Mouse (Mus musculus): Measurements from ENCODE around the gene Wars2. TPM values are rescaled to one million over a fixed set of nuclear protein-coding genes. Genes with fewer than 3 reads are reported as not detected.

The Wars2 gene
- total RNA-seq, 1 experiment: 4.9 TPM

DNA sequence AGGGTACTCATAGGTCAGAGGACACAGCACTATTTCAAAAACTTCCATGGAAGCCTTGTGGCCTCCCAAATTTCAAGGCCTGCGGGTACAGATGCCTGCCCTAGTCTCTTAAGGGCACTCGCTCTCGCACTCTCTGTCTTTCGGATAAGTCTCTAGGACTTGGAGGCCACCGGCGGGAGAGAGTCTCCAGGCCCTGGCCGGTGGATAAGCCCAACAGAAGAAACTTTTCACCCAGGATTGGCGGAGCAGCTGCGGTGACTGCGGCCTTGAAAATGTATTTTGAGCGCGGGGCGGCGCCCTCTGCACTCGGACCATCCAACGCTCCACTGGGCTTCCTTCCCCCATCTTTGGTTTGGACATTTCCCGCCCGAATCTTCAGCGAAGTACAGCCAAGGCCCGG is 115.9 kb downstream of the Wars2 start:
- TF ChIP-seq CHD2 (IDR thresholded peaks at IDR 0.05; ENCODE audit: low read depth, low read length) (no peak), ZC3H11A (IDR thresholded peaks at IDR 0.05; ENCODE audit: borderline replicate concordance, low read depth, low read length) (no peak), HCFC1 (IDR thresholded peaks at IDR 0.05; ENCODE audit: borderline replicate concordance, insufficient read depth, low read length) (no peak)
- Histone ChIP-seq H3K4me3 (ENCODE audit: insufficient read depth in 1 of 2, low read depth in 1 of 2, low read length in 2 of 2, poor library complexity in 1 of 2, severe bottlenecking in 1 of 2) (no peak overlapping the region), H3K4me1 (ENCODE audit: control insufficient read depth in 2 of 2, insufficient read depth in 2 of 2, low read length in 2 of 2, poor library complexity in 1 of 2) (peaks cover 0 to 9% of the 10 kb centered on the region in 2 experiments; a peak in 1 of 4 replicates), H3K9ac (ENCODE audit: insufficient read depth, low read depth, low read length, poor library complexity, severe bottlenecking) (no peak overlapping the region), H3K27ac (ENCODE audit: insufficient read depth, low read depth, low read length, poor library complexity, severe bottlenecking) (no peak overlapping the region), H3K9me3 (ENCODE audit: control insufficient read depth, insufficient read depth, low read depth, low read length) (no peaks in the 10 kb centered on the region), H3K36me3 (ENCODE audit: control insufficient read depth, insufficient read depth, low read length, poor library complexity, severe bottlenecking) (no peaks in the 10 kb centered on the region)
- in situ Hi-C loops (cut with MboI; ENCODE audit: low sequenced_read_pairs in 2 of 2, unreplicated experiment in 2 of 2): no loop called here
- no peak for DNase-seq (ENCODE audit: low read depth, low spot score)

DNA sequence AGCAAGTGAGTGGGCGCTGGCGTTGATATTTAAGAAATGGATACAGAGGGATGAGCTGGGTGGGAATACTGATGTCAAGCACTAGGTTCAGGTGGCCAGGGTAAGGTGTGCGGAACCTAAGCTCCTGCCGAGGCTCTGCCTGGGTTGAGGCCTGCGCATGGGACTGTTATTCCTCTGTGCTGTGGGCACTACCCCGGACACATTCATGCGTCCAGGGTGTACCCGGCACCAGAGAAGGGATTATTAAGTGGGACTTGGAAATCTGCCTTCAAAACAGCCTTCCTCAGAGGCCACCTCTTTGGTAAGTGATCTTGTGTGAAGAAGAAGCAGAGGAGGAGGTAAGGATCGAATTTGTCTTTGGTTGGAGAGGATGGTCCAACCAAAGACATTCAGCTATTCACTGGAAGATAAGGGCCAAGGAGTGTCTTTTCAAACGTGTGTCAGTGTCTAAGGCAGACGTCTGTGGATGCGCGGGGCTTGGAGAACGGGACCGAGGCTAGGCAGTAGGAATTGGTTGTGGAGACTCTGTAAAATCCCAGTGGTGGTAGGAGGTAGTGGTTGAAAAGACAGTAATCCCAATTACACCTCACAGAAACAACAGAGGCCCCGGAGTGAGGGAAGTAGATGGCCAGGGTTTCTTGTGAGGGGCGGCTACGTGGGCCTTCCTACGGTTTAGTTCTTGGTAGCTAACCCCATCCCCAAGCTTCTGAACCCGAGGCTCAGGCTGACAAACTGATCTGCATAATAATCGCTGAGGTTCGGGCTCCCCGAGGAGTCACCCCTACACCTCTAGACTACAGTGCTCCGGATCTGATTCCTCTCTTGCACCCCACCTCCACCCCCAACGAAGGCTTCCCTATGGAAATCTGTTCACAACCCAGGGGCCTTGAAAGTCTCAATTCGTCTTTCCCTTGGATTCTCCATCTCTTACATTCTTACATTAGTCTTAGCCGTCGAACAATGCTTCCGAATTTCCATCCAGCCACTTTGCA is 117.0 kb downstream of the Wars2 start:
- TF ChIP-seq MAFK (IDR thresholded peaks at IDR 0.05; ENCODE audit: insufficient read depth, low read depth, low read length): no peak
- no peak for TF ChIP-seq HCFC1 (IDR thresholded peaks at IDR 0.05; ENCODE audit: borderline replicate concordance, insufficient read depth, low read length)
- TF ChIP-seq CHD2 (IDR thresholded peaks at IDR 0.05; ENCODE audit: low read depth, low read length): no peak
- TF ChIP-seq ZC3H11A (IDR thresholded peaks at IDR 0.05; ENCODE audit: borderline replicate concordance, low read depth, low read length): no peak
- no peak for TF ChIP-seq ZNF384 (IDR thresholded peaks at IDR 0.05; ENCODE audit: low read depth, low read length)
- no peak overlapping the region for H3K4me3 ChIP-seq (ENCODE audit: insufficient read depth in 1 of 2, low read depth in 1 of 2, low read length in 2 of 2, poor library complexity in 1 of 2, severe bottlenecking in 1 of 2)
- no peaks in the 10 kb centered on the region for H3K9me3 ChIP-seq (ENCODE audit: control insufficient read depth, insufficient read depth, low read depth, low read length)
- DNase-seq (ENCODE audit: low read depth, low spot score): no peak
- H3K36me3 ChIP-seq (ENCODE audit: control insufficient read depth, insufficient read depth, low read length, poor library complexity, severe bottlenecking): no peaks in the 10 kb centered on the region
- in situ Hi-C loops (cut with MboI; ENCODE audit: low sequenced_read_pairs in 2 of 2, unreplicated experiment in 2 of 2): no loop called here
- H3K9ac ChIP-seq (ENCODE audit: insufficient read depth, low read depth, low read length, poor library complexity, severe bottlenecking): no peak overlapping the region
- H3K27ac ChIP-seq (ENCODE audit: insufficient read depth, low read depth, low read length, poor library complexity, severe bottlenecking): no peak overlapping the region
- H3K4me1 ChIP-seq (ENCODE audit: control insufficient read depth in 2 of 2, insufficient read depth in 2 of 2, low read length in 2 of 2, poor library complexity in 1 of 2): peaks cover 0 to 9% of the 10 kb centered on the region in 2 experiments; a peak in 1 of 4 replicates

DNA sequence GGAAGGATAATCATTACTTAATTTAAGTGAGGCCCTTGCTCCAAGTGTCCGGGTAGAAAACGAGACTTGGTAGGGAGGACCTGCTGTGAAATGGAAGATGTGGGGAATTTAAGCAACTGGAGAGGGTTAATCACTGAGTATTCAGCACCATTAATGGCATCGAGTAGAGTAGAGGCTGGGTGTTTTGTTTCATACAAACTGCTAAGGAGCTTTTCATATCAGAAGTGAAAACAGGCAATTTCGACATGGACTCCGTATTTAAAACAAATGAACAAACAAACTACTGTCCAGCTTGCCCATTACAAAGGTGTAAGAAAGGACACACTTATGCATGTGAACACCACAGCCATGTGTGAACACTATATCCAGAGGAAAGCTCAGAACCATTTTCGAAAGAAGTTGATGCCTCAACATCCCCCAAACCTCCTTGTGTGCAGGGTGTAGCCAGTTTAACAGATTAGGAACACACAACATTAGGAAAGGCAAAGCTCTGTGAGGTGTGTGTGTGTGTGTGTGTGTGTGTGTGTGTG is 118.9 kb downstream of the Wars2 start:
- TF ChIP-seq MAFK (IDR thresholded peaks at IDR 0.05; ENCODE audit: insufficient read depth, low read depth, low read length) (no peak), CHD2 (IDR thresholded peaks at IDR 0.05; ENCODE audit: low read depth, low read length) (no peak), HCFC1 (IDR thresholded peaks at IDR 0.05; ENCODE audit: borderline replicate concordance, insufficient read depth, low read length) (no peak), ZC3H11A (IDR thresholded peaks at IDR 0.05; ENCODE audit: borderline replicate concordance, low read depth, low read length) (no peak), ZNF384 (IDR thresholded peaks at IDR 0.05; ENCODE audit: low read depth, low read length) (no peak)
- peaks cover 0 to 6% of the 10 kb centered on the region in 2 experiments; a peak in 1 of 4 replicates for H3K4me1 ChIP-seq (ENCODE audit: control insufficient read depth in 2 of 2, insufficient read depth in 2 of 2, low read length in 2 of 2, poor library complexity in 1 of 2)
- in situ Hi-C loops (cut with MboI; ENCODE audit: low sequenced_read_pairs in 2 of 2, unreplicated experiment in 2 of 2): no loop called here
- no peak overlapping the region for H3K27ac ChIP-seq (ENCODE audit: insufficient read depth, low read depth, low read length, poor library complexity, severe bottlenecking)
- no peaks in the 10 kb centered on the region for H3K9me3 ChIP-seq (ENCODE audit: control insufficient read depth, insufficient read depth, low read depth, low read length)
- H3K9ac ChIP-seq (ENCODE audit: insufficient read depth, low read depth, low read length, poor library complexity, severe bottlenecking): no peak overlapping the region
- H3K36me3 ChIP-seq (ENCODE audit: control insufficient read depth, insufficient read depth, low read length, poor library complexity, severe bottlenecking): no peaks in the 10 kb centered on the region
- DNase-seq (ENCODE audit: low read depth, low spot score): no peak
- H3K4me3 ChIP-seq (ENCODE audit: insufficient read depth in 1 of 2, low read depth in 1 of 2, low read length in 2 of 2, poor library complexity in 1 of 2, severe bottlenecking in 1 of 2): no peak overlapping the region

DNA sequence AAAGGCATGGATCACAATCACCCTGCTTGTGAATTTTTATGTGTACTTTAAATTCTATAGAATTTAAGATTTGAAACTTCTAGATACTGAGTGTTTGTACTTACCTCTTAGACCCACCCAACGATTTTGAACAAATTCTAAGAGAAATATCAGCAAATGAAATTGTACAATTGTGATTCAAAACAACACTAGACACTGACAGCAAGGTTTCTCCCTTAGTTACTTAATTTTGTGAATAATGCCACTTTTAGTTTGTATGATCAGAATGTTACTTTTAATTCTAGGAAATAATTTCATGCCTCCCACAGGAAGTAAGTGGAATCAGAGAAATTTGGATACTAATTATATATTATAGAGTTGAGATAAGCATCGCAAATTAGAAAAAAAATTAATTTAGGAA is 119.5 kb downstream of the Wars2 start:
- no peak overlapping the region for H3K4me3 ChIP-seq (ENCODE audit: insufficient read depth in 1 of 2, low read depth in 1 of 2, low read length in 2 of 2, poor library complexity in 1 of 2, severe bottlenecking in 1 of 2)
- H3K9me3 ChIP-seq (ENCODE audit: control insufficient read depth, insufficient read depth, low read depth, low read length): no peaks in the 10 kb centered on the region
- no peak for TF ChIP-seq ZNF384 (IDR thresholded peaks at IDR 0.05; ENCODE audit: low read depth, low read length)
- H3K27ac ChIP-seq (ENCODE audit: insufficient read depth, low read depth, low read length, poor library complexity, severe bottlenecking): no peak overlapping the region
- in situ Hi-C loops (cut with MboI; ENCODE audit: low sequenced_read_pairs in 2 of 2, unreplicated experiment in 2 of 2): no loop called here
- no peak for DNase-seq (ENCODE audit: low read depth, low spot score)
- no peaks in the 10 kb centered on the region for H3K36me3 ChIP-seq (ENCODE audit: control insufficient read depth, insufficient read depth, low read length, poor library complexity, severe bottlenecking)
- no peak overlapping the region for H3K9ac ChIP-seq (ENCODE audit: insufficient read depth, low read depth, low read length, poor library complexity, severe bottlenecking)
- H3K4me1 ChIP-seq (ENCODE audit: control insufficient read depth in 2 of 2, insufficient read depth in 2 of 2, low read length in 2 of 2, poor library complexity in 1 of 2): peaks cover 0 to 6% of the 10 kb centered on the region in 2 experiments; a peak in 1 of 4 replicates

Measured in ES-E14 (cell line).